Mouse (Mus musculus) adrenal gland, postnatal 10 days (tissue): ENCODE measurements at regions not wholly inside any gene's neighbourhood (a gene's known extent, or its start where the extent isn't known, plus 50 kb on each side); places are given as distances from the start of the nearest gene placed in this dataset.
A peak's percentile ranks its signal among the peaks of the same experiment; 100 is the strongest.

Source experiments
- DNase-seq: peaks from one replicate; pipeline ENCODE4 v3.0.0; 2021; ENCODE audit warnings: mixed read lengths

- DNase-seq, result no peak
Observed at GRCm38 (mm10) chr10:111558675-111559340, 52.7 kb downstream of the Phlda1 start.

- DNase-seq, result no peak
Observed at GRCm38 (mm10) chr10:111559341-111560246, 53.5 kb downstream of the Phlda1 start.

GRCm38 (mm10) chr10:111562628-111563027 lies 56.5 kb downstream of the Phlda1 start:
- no peak for DNase-seq

DNA sequence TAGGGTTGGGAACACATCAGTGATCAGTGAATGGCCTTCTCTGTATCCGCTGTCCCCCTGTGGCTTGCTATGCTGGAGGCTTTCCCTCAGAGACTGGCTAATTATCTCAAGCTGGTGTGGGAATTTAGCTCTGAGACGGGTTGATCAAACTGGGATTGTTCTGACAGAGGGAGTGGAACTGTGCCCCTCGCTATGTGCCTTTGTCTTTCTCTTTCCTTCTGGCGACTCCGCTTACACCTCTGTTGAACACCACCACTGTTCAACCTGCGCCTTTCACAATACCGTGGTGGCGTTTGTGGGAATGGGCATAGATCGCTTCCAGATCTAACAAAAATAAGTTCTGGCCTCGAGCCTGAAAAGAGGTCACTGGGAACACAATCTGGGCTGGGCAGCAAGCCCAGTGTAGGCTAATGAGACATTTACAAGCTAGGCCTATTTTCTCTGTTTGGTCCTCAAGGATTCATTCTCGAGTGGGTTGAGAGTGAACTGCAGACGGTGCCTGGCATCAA lies 60.8 kb downstream of the Phlda1 start:
- peak; percentile 75 for DNase-seq

DNA sequence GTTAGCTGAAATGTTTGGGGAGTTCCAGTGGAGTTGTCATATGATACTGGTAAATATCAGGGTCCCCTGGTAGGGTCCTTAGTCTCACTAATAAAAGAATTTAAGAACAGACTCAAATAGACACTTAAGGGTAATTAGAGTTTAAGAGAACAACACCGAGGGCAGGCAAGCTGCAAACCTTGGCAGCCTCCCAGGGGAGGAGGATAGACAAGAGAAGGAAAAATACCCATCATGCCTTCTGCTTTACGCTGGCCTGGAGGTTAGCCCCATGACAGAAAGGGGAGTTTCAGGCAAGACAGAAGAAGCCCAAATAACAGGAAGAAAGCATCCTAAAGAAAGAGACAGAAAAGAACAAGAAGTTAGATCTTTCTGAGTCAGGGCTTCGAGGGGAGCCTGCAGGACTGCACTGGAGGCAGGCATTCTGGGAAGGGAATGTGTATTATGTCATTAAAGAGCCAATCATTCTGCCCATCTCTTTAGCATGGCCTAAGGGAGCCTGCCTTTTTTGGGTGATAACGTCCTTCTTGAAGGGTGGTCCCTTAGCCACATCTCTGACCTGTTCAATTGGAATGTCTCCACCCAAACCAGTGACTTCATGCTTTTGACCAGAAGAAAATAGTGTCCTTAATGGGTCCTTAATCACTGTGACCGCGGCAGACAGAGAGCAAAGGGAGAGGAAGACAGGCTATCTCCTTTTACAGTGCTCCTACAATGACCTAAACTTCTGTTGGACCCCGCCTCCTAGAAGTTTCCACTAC lies 64.6 kb downstream of the Phlda1 start:
- DNase-seq, result no peak

GRCm38 (mm10) chr10:111574231-111574630 lies 68.1 kb downstream of the Phlda1 start:
- no peak for DNase-seq

GRCm38 (mm10) chr10:111574812-111575211 lies 68.7 kb downstream of the Phlda1 start:
- DNase-seq, result no peak

DNA sequence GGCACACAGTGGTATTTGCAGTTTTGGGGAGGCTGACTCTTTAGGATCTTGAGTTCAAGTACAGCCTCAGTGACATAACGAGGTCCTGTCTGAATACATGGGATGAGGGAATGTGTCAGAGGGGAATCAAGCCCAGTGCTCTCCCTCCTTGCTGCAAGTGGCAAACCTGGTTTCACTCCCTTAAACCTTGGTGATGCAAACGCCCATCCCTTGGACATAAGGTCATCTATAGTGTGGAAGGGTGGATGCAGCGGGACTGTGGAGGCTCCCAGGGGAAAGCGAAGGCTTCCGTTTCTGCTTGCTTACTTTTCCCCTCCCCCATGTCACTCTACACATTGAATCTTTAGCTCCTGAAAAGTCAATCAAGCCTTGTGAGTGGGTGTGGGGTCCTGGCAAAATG lies 69.2 kb downstream of the Phlda1 start:
- no peak for DNase-seq

GRCm38 (mm10) chr10:111575926-111576325 lies 69.8 kb downstream of the Phlda1 start:
- peak; percentile 31 for DNase-seq

DNA sequence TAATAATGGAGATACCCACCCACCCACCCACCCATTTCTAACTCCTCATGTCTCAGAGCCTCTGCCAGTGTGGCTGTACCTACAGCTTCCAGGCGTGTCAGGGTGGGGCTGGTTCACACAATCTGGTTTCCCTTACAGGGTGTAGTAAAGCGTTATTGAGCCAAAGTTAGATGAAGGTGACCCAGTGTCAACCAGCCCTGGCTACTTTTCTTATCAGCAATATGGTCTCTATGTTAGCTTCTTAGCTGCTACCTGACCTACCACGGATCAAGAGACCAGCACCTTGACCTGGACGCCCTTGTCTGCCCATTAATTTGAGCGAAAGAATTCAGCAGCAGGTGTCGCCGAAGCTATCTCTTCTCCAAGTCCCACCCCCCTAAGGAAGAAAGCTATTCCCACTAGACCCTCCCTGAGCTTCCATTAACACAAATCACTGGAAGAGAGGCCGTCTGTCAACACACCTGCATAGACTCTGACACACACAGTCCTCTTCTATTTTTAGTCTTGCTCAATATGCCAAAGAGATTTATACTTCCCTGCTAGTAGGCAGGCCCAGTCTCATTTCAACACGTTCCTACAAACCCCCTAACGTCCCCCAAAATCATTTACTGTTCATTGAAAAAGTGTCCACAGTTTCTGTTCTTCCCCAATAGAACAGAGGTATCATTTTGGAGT lies 70.4 kb downstream of the Phlda1 start:
- no peak for DNase-seq

- DNase-seq, result no peak
Observed at GRCm38 (mm10) chr10:111578536-111578935, 72.5 kb downstream of the Phlda1 start.

DNA sequence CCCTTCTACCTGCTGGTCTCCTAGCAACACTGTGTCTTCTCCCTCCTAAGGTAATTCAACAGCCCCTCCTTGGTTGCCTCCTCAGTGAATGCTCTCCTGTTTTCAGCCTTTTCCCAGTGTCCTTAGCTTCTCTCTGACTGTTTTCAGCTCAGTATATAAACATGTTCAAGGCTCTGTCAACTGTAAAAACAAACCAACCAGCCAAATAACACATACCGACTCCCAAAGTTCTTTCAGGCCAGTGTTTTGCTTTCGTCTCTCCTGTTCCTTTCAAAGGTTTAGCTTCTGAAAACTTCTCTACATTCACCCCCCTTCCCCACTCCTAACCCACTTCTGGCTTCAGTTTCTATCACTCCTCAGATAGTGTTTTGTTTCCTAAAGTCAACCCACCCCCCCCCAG lies 73.4 kb downstream of the Phlda1 start:
- DNase-seq, result no peak

GRCm38 (mm10) chr10:111580401-111581100 lies 74.5 kb downstream of the Phlda1 start:
- peak; percentile 64 for DNase-seq

- no peak for DNase-seq
Observed at GRCm38 (mm10) chr10:111581847-111582246, 75.8 kb downstream of the Phlda1 start.

GRCm38 (mm10) chr10:111582321-111583123 lies 76.4 kb downstream of the Phlda1 start:
- peak; percentile 87 for DNase-seq

DNA sequence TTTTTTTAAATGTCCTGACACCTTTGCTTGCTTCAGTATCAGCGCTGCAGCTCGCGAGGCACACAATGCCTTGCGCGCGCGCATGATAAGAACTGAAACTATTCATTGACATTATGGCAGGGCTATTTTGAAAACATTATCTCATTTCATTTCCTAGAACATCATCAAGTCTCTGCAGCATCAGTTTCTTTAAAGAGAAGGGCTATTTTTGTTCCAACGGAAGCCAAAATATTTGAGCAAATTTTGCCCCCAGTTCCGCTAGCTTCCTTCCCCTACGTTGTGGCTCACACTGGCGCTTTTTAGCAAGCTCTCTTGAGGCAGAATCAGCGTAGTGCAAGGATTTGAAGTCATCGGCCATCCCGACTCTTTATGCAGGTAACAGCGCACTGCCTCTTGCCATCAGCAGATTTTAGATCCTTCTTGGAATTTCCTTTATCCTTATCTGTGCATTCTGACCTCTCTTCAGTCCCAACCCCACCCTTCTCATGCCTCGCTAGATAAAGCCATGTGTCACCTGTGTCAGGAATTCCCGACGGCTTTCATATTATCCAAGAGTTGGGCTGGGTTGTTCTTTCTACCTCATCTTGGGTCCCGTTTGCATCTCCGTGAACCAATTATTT lies 77.1 kb downstream of the Phlda1 start:
- DNase-seq, result no peak

GRCm38 (mm10) chr10:111583744-111584152 lies 77.7 kb downstream of the Phlda1 start:
- peak; percentile 51 for DNase-seq

DNA sequence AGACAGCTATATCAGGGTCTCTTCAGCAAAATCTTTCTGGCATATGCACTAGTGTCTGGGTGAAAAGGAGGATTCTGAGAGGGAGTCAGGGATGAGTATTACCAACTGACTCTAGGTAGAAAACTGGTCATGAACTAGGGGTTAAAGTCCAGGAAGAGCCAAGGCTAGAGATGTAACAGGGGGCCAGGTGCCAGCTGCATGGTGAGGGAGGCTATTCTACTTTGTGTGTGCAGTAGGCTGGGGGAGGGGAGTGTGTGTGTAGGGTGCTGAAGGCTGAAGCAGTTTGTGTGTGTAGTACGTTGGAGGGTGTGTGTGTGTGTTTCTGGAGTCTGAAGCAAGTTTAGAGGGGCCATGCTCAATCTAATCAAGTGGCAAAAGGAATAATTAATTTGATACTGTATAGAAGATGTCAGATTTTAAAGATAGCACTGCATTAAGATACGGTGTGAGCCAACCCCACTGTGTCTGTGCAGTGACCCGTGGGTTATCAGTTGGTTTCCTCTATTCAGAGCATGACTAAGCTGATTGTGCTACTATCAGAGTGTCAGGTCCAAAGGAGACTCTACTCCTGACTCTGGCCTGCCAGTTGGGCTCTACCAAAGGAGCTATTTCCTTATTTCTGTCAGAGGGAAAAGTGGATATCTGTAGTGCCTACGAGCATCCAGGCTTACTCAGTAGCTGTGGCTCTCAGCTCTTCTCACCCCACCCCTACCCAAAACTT lies 82.0 kb downstream of the Phlda1 start:
- DNase-seq, result no peak

DNA sequence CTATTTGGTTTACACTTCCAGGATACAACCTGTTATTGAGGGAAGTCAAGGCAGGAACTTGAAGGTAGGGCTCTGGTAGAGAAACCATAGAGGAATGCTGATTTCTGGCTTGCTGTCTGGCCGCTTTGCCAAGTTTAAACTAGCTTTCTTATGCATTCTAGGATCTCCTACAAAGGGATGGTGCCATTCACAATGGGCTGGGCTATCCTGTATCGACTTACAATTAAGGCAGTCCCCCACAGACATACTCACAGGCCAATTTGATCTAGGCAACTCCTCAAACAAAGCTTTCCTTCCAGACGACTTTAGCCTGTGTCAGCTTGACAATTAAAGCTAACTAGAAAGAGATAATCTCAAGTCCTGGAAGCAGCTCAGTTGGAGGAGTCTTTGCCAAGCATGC lies 83.1 kb downstream of the Phlda1 start:
- DNase-seq, result no peak
